Mouse (Mus musculus) mesoderm, embryonic 11.5 days (tissue): ENCODE data around the gene Isyna1.
"Not testable (repeated sequence)": the region's sequence is repeated elsewhere in the genome, so short reads cannot be mapped to it uniquely, and the experiment has no call there.

Source experiments
- DNase-seq: peaks from one replicate; pipeline ENCODE4 v3.0.0-alpha.2; 2012; ENCODE audit warnings: low read depth, low spot score

Isyna1 gene

GRCm38 (mm10) chr8:70574915-70575314, 19.3 kb upstream of the Isyna1 start:
- DNase-seq = no peak

DNA sequence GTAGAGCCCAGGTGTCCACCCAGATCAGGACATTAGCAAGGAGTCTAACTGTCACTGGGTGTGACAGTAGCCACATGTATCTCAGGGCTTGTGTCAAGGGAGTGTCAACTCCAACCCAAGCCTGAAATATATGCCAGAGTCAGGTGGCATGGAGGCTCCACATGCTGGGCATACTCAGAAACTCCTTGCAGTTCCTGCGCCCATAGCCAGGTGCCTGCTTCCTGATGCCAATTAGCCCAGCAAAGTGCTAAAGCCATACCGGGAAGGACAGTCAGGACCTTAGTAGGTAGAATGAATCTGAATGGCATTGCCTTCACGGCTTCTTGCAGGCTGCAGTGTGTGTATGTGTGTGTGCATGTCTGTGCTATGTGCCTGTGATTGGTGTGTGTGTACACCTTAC, 17.0 kb upstream of the Isyna1 start:
- no peak for DNase-seq

DNA sequence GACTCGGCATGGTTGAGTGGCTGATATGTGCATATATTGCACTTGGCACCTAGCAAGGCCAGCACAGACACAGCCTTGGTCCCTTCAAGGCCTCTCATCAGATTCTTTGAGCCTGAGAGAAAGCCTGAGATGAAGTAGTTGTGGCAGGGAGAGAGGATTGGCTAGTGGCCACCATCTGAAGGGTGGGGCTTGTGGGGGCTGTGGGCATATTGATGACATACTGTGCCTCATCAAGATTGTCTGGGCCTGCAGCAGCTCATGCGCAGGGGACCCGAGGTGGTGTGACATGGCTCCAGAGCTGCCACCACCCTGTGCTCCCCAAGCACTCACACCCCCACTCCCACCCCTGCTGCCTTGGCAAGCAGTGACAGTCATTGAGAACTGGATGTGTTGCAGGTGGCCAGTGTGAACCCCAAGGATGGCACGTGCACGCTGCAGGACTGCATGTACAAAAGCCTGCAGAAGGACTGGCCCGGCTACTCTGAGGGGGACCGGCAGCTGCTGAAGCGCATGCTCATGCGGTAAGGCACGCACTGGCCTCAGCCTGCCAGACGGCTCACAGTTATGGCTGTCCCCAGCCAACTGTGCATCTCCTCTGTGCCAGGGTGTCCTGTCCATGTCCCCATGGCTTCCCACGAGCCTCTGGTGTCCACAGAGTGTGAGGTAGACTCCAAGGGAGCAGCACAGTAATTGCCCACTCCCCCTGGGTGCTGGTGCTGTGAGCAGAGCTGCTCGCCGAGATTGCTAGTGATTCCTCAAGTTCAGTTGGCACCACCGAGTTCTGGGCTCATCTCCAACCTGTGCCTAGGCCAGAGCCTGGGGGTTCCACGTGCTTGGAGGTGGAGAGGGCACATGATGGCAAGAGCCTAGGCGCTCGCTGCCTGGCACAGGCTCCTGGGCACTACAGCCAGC, 10.4 kb upstream of the Isyna1 start:
- DNase-seq = no peak

DNA sequence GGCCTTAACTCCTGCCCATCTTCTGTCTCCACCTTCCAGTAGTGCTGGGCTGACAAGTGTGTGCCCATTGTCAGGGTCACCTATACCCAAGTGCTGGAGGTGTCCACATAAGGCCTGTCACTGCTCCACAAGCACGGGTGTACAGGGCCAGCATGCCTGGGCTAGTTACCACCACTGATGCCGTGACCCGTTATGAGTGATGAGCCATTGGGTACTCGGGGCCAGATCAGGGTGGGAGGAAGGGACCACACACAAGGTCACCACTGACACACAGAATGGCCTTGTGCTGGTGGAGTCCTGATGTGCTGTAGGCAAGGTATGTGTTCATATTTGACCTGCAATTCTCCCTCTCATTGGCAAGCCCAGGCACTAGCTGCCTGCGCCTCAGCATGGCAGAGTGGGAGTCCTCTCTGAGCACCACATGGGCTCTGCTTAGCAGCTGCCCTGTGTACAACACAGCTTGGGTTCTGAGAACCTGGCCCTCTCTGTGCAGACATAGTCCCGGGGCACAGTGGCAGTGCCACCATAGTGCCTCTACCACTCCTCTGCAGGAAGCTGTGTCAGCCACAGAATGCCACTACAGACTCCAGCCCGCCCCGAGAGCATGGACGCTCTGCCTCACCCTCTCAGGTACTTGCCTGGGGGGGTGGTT, 9.4 kb upstream of the Isyna1 start:
- DNase-seq = no peak

DNA sequence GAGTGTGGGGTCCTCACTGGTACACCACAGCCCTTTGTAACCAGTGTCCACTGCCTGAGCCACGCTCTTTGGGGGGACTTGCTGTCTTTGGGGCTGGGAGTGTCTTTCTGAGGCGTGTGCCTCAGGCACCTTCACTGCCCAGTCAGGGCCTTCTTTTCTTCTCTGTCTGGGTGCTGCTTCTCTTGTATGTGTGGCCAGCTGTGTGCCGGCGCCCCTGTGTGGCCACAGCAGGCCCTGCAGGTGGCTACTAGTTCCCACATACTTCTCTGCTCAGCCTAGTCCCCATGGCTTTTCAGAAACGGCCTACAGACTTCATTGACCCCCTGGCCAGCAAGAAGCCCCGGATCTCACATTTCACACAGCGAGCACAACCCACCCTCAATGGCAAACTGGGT, 8.9 kb upstream of the Isyna1 start:
- no peak for DNase-seq

DNA sequence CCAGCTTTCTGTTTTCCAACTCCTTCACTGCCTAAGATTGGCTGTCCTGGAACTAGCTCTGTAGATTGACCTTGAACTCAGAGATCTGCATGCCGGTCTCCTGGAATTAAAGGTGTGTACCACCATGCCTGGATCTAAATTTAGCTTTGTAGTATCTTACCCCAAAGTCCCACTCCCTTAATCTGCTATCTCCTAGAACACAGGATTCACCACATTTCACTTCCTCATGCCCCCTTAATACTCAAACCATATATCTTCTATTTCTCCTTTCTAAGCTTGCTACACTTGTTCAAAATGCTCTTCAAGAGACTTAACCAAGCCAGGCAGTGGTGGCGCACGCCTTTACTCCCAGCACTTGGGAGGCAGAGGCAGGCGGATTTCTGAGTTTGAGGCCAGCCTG, 6.2 kb upstream of the Isyna1 start:
- not testable (repeated sequence) for DNase-seq

DNA sequence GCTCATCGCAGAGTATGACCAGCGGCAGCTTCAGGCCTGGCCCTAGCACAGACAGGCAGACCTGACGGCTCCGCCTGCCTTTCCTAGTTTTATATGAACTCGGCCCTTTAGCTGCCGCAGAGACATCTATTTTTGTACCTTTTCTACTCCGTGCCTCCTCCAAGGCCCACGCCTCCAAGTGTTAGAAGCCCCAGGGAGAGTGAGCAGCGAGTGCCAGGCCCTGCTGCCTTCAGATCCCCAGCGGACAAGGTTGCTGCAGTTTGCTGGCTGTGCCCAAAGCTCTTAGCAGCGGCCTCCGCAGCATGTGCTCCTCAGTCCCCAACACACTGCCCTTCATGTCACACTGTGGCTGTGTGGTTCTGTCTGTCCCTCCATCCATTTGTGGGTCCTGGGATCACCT, 2.6 kb upstream of the Isyna1 start:
- no peak for DNase-seq

DNA sequence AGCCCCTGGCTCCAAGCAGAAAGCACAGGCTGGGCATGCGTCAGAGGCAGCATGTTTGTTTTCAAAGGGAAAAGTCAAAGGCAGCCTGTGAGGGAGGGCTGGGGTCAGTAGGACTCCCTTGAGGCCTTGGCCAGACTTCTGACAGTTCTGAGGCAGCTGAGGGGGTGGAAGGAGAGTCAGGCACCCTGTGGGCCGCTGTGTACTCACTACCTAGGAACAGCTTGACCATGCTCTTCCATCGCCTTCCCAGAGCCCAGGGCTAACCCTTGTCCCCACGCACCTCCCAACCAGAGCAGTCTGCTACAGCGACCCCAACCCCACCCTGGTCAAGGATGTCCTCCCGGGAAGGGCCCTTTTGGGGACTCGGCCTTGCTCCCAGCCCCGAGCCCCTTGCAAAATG, 1.0 kb upstream of the Isyna1 start:
- no peak for DNase-seq

GRCm38 (mm10) chr8:70594621-70595564, 720 bp downstream of the Isyna1 start:
- DNase-seq = no peak

- DNase-seq = no peak
Observed at GRCm38 (mm10) chr8:70595811-70596210, 1.6 kb downstream of the Isyna1 start.

DNA sequence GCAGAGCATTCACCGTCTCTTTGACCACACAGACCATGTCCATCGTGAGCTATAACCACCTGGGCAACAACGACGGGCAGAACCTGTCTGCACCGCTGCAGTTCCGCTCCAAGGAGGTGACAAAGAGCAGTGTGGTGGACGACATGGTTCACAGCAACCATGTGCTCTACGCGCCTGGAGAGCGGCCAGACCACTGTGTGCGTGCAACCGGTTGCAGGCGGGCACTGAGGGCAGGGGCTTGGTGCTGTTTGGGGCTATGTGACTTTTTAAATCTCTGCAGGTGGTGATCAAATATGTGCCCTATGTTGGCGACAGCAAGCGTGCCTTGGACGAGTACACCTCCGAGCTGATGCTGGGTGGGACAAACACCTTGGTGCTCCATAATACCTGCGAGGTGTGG, 2.0 kb downstream of the Isyna1 start:
- DNase-seq = no peak

DNA sequence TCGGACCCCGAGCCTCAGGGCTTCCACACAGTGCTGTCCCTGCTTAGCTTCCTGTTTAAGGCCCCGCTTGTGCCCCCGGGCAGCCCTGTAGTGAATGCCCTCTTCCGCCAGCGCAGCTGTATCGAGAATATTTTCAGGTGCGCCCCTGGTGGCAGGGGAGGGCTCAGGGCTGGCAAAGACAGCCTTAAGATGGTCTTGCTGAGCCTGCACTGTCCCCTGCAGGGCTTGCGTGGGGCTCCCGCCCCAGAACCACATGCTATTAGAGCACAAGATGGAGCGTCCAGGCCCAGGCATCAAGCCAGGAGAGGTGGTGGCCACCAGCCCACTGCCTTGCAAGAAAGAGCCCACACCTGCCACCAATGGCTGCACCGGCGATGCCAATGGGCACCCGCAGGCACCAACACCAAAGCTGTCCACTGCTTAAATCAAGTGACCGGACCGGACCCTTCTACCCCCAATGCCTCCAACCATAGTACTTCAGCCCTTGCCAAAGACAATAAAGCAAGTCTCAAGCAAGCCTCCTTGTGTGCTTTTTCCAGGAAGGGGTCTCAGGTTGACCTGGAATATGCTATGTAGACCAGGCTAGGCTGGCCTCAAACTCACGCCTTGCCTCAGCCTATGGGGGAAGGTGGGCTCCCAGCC, 2.7 kb downstream of the Isyna1 start:
- DNase-seq = no peak

- DNase-seq = no peak
Observed at GRCm38 (mm10) chr8:70597417-70598272, 3.5 kb downstream of the Isyna1 start.

GRCm38 (mm10) chr8:70598283-70598682, 4.1 kb downstream of the Isyna1 start:
- peak; percentile 78 for DNase-seq

DNA sequence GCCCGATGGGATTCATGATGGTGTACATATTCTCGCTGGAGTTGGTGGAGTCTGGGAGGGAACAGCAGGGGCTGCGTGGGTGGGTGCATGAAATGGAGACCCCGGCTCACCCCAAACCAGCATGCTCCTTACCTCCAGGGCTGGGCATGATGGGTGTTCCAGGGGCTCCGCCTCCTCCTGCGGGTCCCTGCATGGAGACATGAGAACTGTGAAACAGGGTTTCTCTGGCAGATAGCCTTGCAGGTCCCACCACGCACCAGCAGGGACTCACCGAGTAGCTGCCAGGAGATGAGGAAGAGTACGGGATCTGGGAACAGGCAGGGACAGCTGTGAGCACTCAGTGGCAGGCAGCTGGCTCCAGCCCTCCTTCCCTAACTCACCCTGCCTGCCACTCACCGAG, 4.5 kb downstream of the Isyna1 start:
- DNase-seq = peak; percentile 78

GRCm38 (mm10) chr8:70599507-70600290, 5.5 kb downstream of the Isyna1 start:
- DNase-seq = no peak

DNA sequence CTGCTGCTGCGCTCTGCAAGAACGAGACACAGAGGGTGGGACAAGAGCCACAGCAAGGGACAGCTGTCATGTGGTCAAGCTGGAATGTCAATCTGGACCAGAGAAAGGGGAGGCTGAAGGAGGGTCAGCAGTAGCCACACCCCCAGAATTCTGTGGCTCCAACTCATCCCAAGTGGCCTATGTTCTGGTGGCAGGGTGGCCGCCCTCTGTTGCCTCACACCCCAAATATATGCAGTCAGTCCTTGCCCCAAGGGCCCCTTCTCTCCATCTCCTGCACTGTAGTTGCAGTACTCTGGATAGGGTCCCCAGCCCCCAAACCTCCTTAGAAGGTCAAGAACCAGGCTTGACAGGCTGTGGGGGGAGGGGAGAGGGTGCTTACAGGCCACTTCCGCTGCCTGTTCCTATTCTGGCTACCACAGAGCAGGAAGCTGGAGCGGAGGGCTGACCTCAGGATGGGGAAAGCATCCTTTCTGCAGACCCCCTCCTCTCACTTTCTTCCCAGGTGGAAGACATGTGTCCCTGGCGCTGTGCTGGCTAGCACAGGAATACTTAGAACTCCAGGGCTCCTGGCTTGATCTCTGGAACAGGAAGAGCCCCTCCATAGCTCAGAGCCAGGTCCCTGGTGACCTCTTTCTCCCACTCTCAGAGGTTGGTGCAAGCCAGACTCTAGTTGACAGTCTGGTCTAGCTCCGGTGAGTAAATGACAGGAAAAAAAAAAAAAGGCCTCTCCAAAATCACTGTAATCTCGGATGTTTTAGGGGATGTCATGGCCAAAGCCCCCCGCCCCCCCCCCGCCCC, 6.5 kb downstream of the Isyna1 start:
- no peak for DNase-seq

DNA sequence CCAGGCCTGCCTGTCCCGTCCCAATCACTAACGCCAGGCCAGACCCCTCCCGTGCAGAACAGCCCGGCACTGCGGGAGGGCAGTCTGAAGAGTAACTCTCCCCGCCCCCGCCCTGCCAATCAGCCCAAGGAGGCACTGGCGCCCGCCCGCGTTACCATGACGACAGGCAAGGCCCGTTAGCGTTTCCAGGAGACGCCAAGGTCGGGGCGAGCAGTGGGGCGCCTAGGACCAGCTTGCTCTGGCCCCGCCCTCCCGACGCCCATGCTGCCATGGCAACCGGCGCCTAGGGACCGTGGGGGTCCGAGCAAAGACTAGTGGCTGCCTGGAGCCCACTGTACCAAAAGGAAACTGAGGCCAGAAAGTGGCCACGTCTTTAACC, 7.1 kb downstream of the Isyna1 start:
- peak; percentile 96 for DNase-seq
